19 mouse cellular contexts compared by ENCODE assay signal in the genomic region with DNA sequence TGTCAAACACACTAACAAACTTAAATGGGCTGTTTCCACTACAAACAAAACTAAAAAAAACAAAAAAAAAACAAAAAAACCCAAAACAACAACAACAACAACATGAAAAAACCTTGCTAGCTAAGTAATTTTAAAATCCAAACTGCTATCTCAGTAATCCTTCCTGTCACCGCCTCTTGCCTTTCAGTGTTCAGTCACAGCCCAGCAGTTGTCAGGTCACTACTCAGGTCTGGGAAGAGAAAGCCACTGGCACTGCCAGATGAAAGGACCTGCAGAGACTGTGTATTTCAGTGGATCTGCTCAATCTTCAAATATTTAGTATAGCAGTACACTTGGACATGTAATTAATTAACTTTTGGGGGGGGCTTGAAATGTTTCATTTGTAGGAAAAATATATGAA.
"Had no signal": no experiment of that assay in that cellular context is flagged by ENCODE, and none has a peak within 500 bp of the region (broad histone marks: within the 10 kb centered on the region; RNA-seq: fewer than 3 reads in every experiment).

No protein-coding gene starts in this region.

- H3K27ac ChIP-seq: limb, embryonic 12.5 days; limb, embryonic 15.5 days; liver, embryonic 14.5 days; macrophage; midbrain, embryonic 12.5 days; neural tube, embryonic 12.5 days; stomach, embryonic 15.5 days had no signal

- H3K9me3 ChIP-seq: limb, embryonic 12.5 days; limb, embryonic 15.5 days; midbrain, embryonic 12.5 days; neural tube, embryonic 12.5 days; stomach, embryonic 15.5 days had no signal

- H3K4me3 ChIP-seq: limb, embryonic 12.5 days; limb, embryonic 15.5 days; midbrain, embryonic 12.5 days; neural tube, embryonic 12.5 days; stomach, embryonic 15.5 days had no signal

- H3K4me2 ChIP-seq: limb, embryonic 12.5 days; limb, embryonic 15.5 days; liver, embryonic 11.5 days; lung, embryonic 14.5 days; midbrain, embryonic 12.5 days; neural tube, embryonic 12.5 days; stomach, embryonic 15.5 days had no signal

- ATAC-seq: liver, postnatal 0 days; lung, postnatal 0 days had no signal

- H3K9ac ChIP-seq: limb, embryonic 12.5 days; limb, embryonic 15.5 days; liver, embryonic 14.5 days; liver, postnatal 0 days; lung, embryonic 14.5 days; midbrain, embryonic 12.5 days; neural tube, embryonic 12.5 days; stomach, embryonic 15.5 days had no signal

- H3K27me3 ChIP-seq: limb, embryonic 12.5 days; limb, embryonic 15.5 days; midbrain, embryonic 12.5 days; neural tube, embryonic 12.5 days; stomach, embryonic 15.5 days had no signal

- H3K36me3 ChIP-seq: limb, embryonic 12.5 days; limb, embryonic 15.5 days; midbrain, embryonic 12.5 days; neural tube, embryonic 12.5 days; stomach, embryonic 15.5 days had no signal

- H3K4me1 ChIP-seq: limb, embryonic 15.5 days; stomach, embryonic 15.5 days had no signal

- DNase-seq: kidney, adult 9 months; kidney, postnatal 14 days; kidney, postnatal 4 days; left cerebral cortex, postnatal 4 days; liver, postnatal 0 days; lung, embryonic 14.5 days; retina, postnatal 1 day; right cerebral cortex, postnatal 25 days; spleen, adult 18-20 months; thymus, postnatal 25 days had no signal
